Mouse (Mus musculus) CH12.LX (cell line): Measurements from ENCODE around the gene Cmip. TPM values are rescaled to one million over a fixed set of nuclear protein-coding genes. Genes with fewer than 3 reads are reported as not detected.

Experiments used
- DNase-seq: peaks from one replicate; pipeline ENCODE4 v3.0.0-alpha.2; 2013; ENCODE audit errors: extremely low read depth
- H3K27ac ChIP-seq: 2 replicates; pipeline ENCODE4 v1.5.1; 2012; ENCODE audit warnings: low read depth, mild to moderate bottlenecking, control low read depth, moderate library complexity; ENCODE audit not compliant: insufficient read depth
- H3K27me3 ChIP-seq: replicated peaks from 2 replicates; pipeline ENCODE3; 2012; ENCODE audit warnings: inconsistent platforms
- H3K36me3 ChIP-seq, 2 experiments: replicated peaks in 1 of 2; 2 replicates each; pipeline versions ENCODE3 to v1.6.1; 2012; ENCODE audit warnings: inconsistent platforms in 1 of 2, low read length in 1 of 2, mild to moderate bottlenecking in 1 of 2, mixed read lengths in 1 of 2, moderate library complexity in 1 of 2; ENCODE audit not compliant: control insufficient read depth in 1 of 2, insufficient read depth in 1 of 2
- H3K4me1 ChIP-seq, 2 experiments: 2 replicates each; pipeline ENCODE4 v1.6.1; 2012; ENCODE audit warnings: inconsistent platforms in 1 of 2, moderate library complexity in 1 of 2; ENCODE audit not compliant: insufficient read depth in 2 of 2, control insufficient read depth in 1 of 2
- H3K4me2 ChIP-seq: 2 replicates; pipeline ENCODE4 v1.6.1; 2012; ENCODE audit warnings: low read depth, mild to moderate bottlenecking, control low read depth; ENCODE audit not compliant: poor library complexity, insufficient read depth, severe bottlenecking
- H3K4me3 ChIP-seq, 3 experiments: fragments of 150-350 bp in 1 of 3; sonication (generic) in 1 of 3; replicated peaks in 1 of 3; 2 replicates each; pipeline versions ENCODE3 to v1.5.1; 2011 to 2012; ENCODE audit warnings: low read depth in 2 of 3, low read length in 2 of 3, mild to moderate bottlenecking in 2 of 3, moderate library complexity in 2 of 3, control low read depth in 1 of 3, improper control_type of control experiment in 1 of 3, inconsistent platforms in 1 of 3, mixed read lengths in 1 of 3; ENCODE audit not compliant: poor library complexity in 1 of 3
- H3K79me2 ChIP-seq: replicated peaks from 2 replicates; pipeline ENCODE4 v1.6.1; 2012; ENCODE audit warnings: mild to moderate bottlenecking, moderate library complexity; ENCODE audit not compliant: control insufficient read depth, poor library complexity, insufficient read depth, severe bottlenecking; ENCODE audit errors: extremely low read depth
- H3K9ac ChIP-seq: 2 replicates; pipeline ENCODE4 v1.6.1; 2012; ENCODE audit warnings: low read depth, mild to moderate bottlenecking, control low read depth, moderate library complexity; ENCODE audit not compliant: insufficient read depth
- H3K9me3 ChIP-seq: replicated peaks from 2 replicates; pipeline ENCODE3; 2012; ENCODE audit warnings: low read length, inconsistent platforms, mixed read lengths
- BHLHE40 ChIP-seq: IDR thresholded peaks from 2 replicates; pipeline ENCODE4 v1.6.1; 2011; ENCODE audit warnings: mild to moderate bottlenecking, low read depth, low read length, improper control_type of control experiment
- CHD1 ChIP-seq: IDR thresholded peaks from 2 replicates; pipeline ENCODE4 v1.6.1; 2012; ENCODE audit warnings: low read depth, low read length, improper control_type of control experiment, inconsistent platforms
- CTCF ChIP-seq, 2 experiments: IDR thresholded peaks in 1 of 2; conservative IDR thresholded peaks in 1 of 2; 2 replicates each; pipeline ENCODE4 v1.5.1; 2011 to 2012; ENCODE audit warnings: low read depth in 2 of 2, low read length in 2 of 2, improper control_type of control experiment in 1 of 2, inconsistent platforms in 1 of 2, mild to moderate bottlenecking in 1 of 2, moderate library complexity in 1 of 2
- E2F4 ChIP-seq: IDR thresholded peaks from 2 replicates; pipeline ENCODE4 v1.6.1; 2011; ENCODE audit warnings: low read depth, low read length, improper control_type of control experiment; ENCODE audit not compliant: insufficient replicate concordance
- ELF1 ChIP-seq: IDR thresholded peaks from 2 replicates; pipeline ENCODE4 v1.6.1; 2014; ENCODE audit warnings: low read depth, mild to moderate bottlenecking, inconsistent platforms, low read length, improper control_type of control experiment
- ETS1 ChIP-seq: conservative IDR thresholded peaks from 2 replicates; pipeline ENCODE4 v1.6.1; 2012; ENCODE audit warnings: low read depth, mild to moderate bottlenecking, inconsistent platforms, low read length, improper control_type of control experiment, moderate library complexity
- GABPA ChIP-seq: IDR thresholded peaks from 2 replicates; pipeline ENCODE4 v1.6.1; 2012; ENCODE audit warnings: low read depth, low read length, improper control_type of control experiment, inconsistent platforms; ENCODE audit not compliant: insufficient replicate concordance
- MAX ChIP-seq: IDR thresholded peaks from 2 replicates; pipeline ENCODE4 v1.6.1; 2011; ENCODE audit warnings: low read length, improper control_type of control experiment
- MEF2A ChIP-seq: IDR thresholded peaks from 2 replicates; pipeline ENCODE4 v1.6.1; 2014; ENCODE audit warnings: low read depth, mild to moderate bottlenecking, inconsistent platforms, low read length, improper control_type of control experiment, borderline replicate concordance
- MYC ChIP-seq: IDR thresholded peaks from 2 replicates; pipeline ENCODE4 v1.6.1; 2011; ENCODE audit warnings: low read depth, mild to moderate bottlenecking, improper control_type of control experiment, low read length
- NELFE ChIP-seq: IDR thresholded peaks from 2 replicates; pipeline ENCODE4 v1.6.1; 2011; ENCODE audit warnings: low read depth, low read length, improper control_type of control experiment
- POLR2A ChIP-seq: IDR thresholded peaks from 2 replicates; pipeline ENCODE4 v1.6.1; 2011; ENCODE audit warnings: low read depth, mild to moderate bottlenecking, improper control_type of control experiment, low read length
- RAD21 ChIP-seq: IDR thresholded peaks from 2 replicates; pipeline ENCODE4 v1.6.1; 2011; ENCODE audit warnings: low read depth, mild to moderate bottlenecking, low read length, improper control_type of control experiment, moderate library complexity
- SMC3 ChIP-seq: IDR thresholded peaks from 2 replicates; pipeline ENCODE4 v1.6.1; 2011; ENCODE audit warnings: low read depth, low read length, improper control_type of control experiment
- TBP ChIP-seq: conservative IDR thresholded peaks from 2 replicates; pipeline ENCODE4 v1.6.1; 2011; ENCODE audit warnings: low read depth, low read length, improper control_type of control experiment
- ZKSCAN1 ChIP-seq: IDR thresholded peaks from 2 replicates; pipeline ENCODE4 v1.6.1; 2012; ENCODE audit warnings: low read depth, inconsistent platforms, low read length, improper control_type of control experiment, borderline replicate concordance
- ZNF384 ChIP-seq: IDR thresholded peaks from 2 replicates; pipeline ENCODE4 v1.6.1; 2012; ENCODE audit warnings: low read depth, low read length, improper control_type of control experiment, inconsistent platforms
- dilution Hi-C: fragments of 300-500 bp; cut with MboI; formaldehyde crosslinking; loops from 2 replicates; pipeline ENCODE4 v1.14.3; 2020; ENCODE audit warnings: low sequenced_read_pairs; ENCODE audit not compliant: extremely low pct_unique_long_range_greater_than_20kb, extremely low pct_ligation_motif_present
- in situ Hi-C: fragments of 300-500 bp; cut with MboI; formaldehyde crosslinking; loops from 3 replicates; pipeline ENCODE4 v1.14.3; 2019; ENCODE audit warnings: low sequenced_read_pairs, low pct_ligation_motif_present, low pct_unique_long_range_greater_than_20kb, mixed read lengths
- polyA plus RNA-seq: library from polyadenylated mRNA; unstranded; fragments of >175 nt; gene quantifications from 2 replicates; pipeline ENCODE4 v1.2.1, GENCODE M21; 2012; ENCODE audit warnings: low read depth; ENCODE audit not compliant: insufficient read length
- total RNA-seq, 2 experiments: library from RNA; depleted of rRNA; stranded (reverse); fragments of 300-350 nt in 1 of 2; fragments of >200 nt in 1 of 2; gene quantifications; 2 replicates each; pipeline ENCODE4 v1.2.3; 2012 to 2014

Gene Cmip
- total and polyA plus RNA-seq, 3 experiments: 5.2 to 39.0 (median 16.5) TPM

GRCm38 (mm10) chr8:117338678-117339077, 81.8 kb downstream of the Cmip start:
- TF ChIP-seq CHD1 (no peak), NELFE (no peak), POLR2A (no peak), SMC3 (no peak), TBP (no peak), E2F4 (no peak), MAX (no peak)
- H3K27me3 ChIP-seq: no peaks in the 10 kb centered on the region
- peaks cover 41 to 92% of the 10 kb centered on the region in 2 experiments for H3K4me1 ChIP-seq
- DNase-seq: no peak
- in situ Hi-C loops: no loop called here
- H3K9me3 ChIP-seq: peaks cover 3% of the 10 kb centered on the region
- peaks cover 0 to 11% of the 10 kb centered on the region in 2 experiments for H3K36me3 ChIP-seq
- H3K4me3 ChIP-seq: no peak overlapping the region
- H3K79me2 ChIP-seq: 0 out of 2 replicates have a peak, but pooled peaks cover 11% of the 10 kb centered on the region
- no peak overlapping the region for H3K4me2 ChIP-seq
- dilution Hi-C loops: no loop called here
- H3K27ac ChIP-seq: no peak overlapping the region
- no peak overlapping the region for H3K9ac ChIP-seq

GRCm38 (mm10) chr8:117339296-117339957, 82.6 kb downstream of the Cmip start:
- H3K9me3 ChIP-seq: peaks cover 3% of the 10 kb centered on the region
- no peak overlapping the region for H3K27ac ChIP-seq
- dilution Hi-C loops: no loop called here
- 0 out of 2 replicates have a peak, but pooled peaks cover 11% of the 10 kb centered on the region for H3K79me2 ChIP-seq
- peak; percentile 58 for DNase-seq
- no peak overlapping the region for H3K4me3 ChIP-seq
- in situ Hi-C loops: no loop called here
- peaks cover 0 to 18% of the 10 kb centered on the region in 2 experiments for H3K36me3 ChIP-seq
- H3K27me3 ChIP-seq: no peaks in the 10 kb centered on the region
- TF ChIP-seq ZKSCAN1 (no peak), BHLHE40 (0 out of 2 replicates have a peak, but pooled peaks have one; percentile 14), RAD21 (no peak), MEF2A (0 out of 2 replicates have a peak, but pooled peaks have one; percentile 19), ETS1 (peak; percentile 68), CTCF (conservative IDR thresholded peaks at IDR 0.05 in 1 of 2, IDR thresholded peaks at IDR 0.05 in 1 of 2; ENCODE audit: low read depth in 2 of 2, low read length in 2 of 2) (no peak), ELF1 (0 out of 2 replicates have a peak, but pooled peaks have one; percentile 22), ZNF384 (no peak), MYC (no peak), E2F4 (no peak), GABPA (no peak)
- H3K9ac ChIP-seq: no peak overlapping the region
- peaks cover 35 to 92% of the 10 kb centered on the region in 2 experiments for H3K4me1 ChIP-seq
- H3K4me2 ChIP-seq: peak overlapping the region; percentile 76; the same call in 1 of the 2 replicates
